Mouse (Mus musculus): ENCODE data around the gene C1s1. TPM values are rescaled to one million over a fixed set of nuclear protein-coding genes. Genes with fewer than 3 reads are reported as not detected.

Gene C1s1
- polyA plus RNA-seq, 1 experiment from 2014 or later, result 3.9 TPM

- H3K9ac ChIP-seq (ENCODE audit: low read length), result no peak overlapping the region
- no peaks in the 10 kb centered on the region for H3K27me3 ChIP-seq (ENCODE audit: control insufficient read depth, insufficient read depth, low read depth, low read length)
- no peak overlapping the region for H3K27ac ChIP-seq (ENCODE audit: low read length)
- no peak for ATAC-seq (ENCODE audit: low read depth)
- H3K36me3 ChIP-seq (ENCODE audit: control insufficient read depth, insufficient read depth, low read length), result no peaks in the 10 kb centered on the region
- no peaks in the 10 kb centered on the region for H3K9me3 ChIP-seq (ENCODE audit: control insufficient read depth, low read length)
- H3K4me1 ChIP-seq (replicated peaks; ENCODE audit: control insufficient read depth, insufficient read depth, low read length), result no peaks in the 10 kb centered on the region
- H3K4me2 ChIP-seq (ENCODE audit: low read depth, low read length), result no peak overlapping the region
- 85% methylated on average over 5 of the region's 5 CpGs for WGBS
- H3K4me3 ChIP-seq (ENCODE audit: low read length), result no peak overlapping the region
Observed at GRCm38 (mm10) chr6:124502021-124502420, 40.1 kb downstream of the C1s1 start.

- no peak for ATAC-seq (ENCODE audit: low read depth)
- Histone ChIP-seq H3K4me1 (replicated peaks; ENCODE audit: control insufficient read depth, insufficient read depth, low read length) (no peaks in the 10 kb centered on the region), H3K27me3 (ENCODE audit: control insufficient read depth, insufficient read depth, low read depth, low read length) (no peaks in the 10 kb centered on the region), H3K36me3 (ENCODE audit: control insufficient read depth, insufficient read depth, low read length) (no peaks in the 10 kb centered on the region), H3K9ac (ENCODE audit: low read length) (no peak overlapping the region), H3K27ac (ENCODE audit: low read length) (no peak overlapping the region), H3K4me3 (ENCODE audit: low read length) (no peak overlapping the region), H3K9me3 (ENCODE audit: control insufficient read depth, low read length) (no peaks in the 10 kb centered on the region), H3K4me2 (ENCODE audit: low read depth, low read length) (no peak overlapping the region)
- WGBS, result 67% methylated on average over 4 of the region's 4 CpGs
Observed at GRCm38 (mm10) chr6:124501473-124501872, 40.7 kb downstream of the C1s1 start.

- no peak for ATAC-seq (ENCODE audit: low read depth)
- H3K27me3 ChIP-seq (ENCODE audit: control insufficient read depth, insufficient read depth, low read depth, low read length), result no peaks in the 10 kb centered on the region
- H3K27ac ChIP-seq (ENCODE audit: low read length), result no peak overlapping the region
- no peaks in the 10 kb centered on the region for H3K36me3 ChIP-seq (ENCODE audit: control insufficient read depth, insufficient read depth, low read length)
- no peak overlapping the region for H3K9ac ChIP-seq (ENCODE audit: low read length)
- no peak overlapping the region for H3K4me3 ChIP-seq (ENCODE audit: low read length)
- WGBS, result 36% methylated on average over 10 of the region's 10 CpGs
- no peaks in the 10 kb centered on the region for H3K4me1 ChIP-seq (replicated peaks; ENCODE audit: control insufficient read depth, insufficient read depth, low read length)
- H3K9me3 ChIP-seq (ENCODE audit: control insufficient read depth, low read length), result no peaks in the 10 kb centered on the region
- H3K4me2 ChIP-seq (ENCODE audit: low read depth, low read length), result no peak overlapping the region
Observed at GRCm38 (mm10) chr6:124499914-124500566, 42.1 kb downstream of the C1s1 start.

- Histone ChIP-seq H3K27me3 (ENCODE audit: control insufficient read depth, insufficient read depth, low read depth, low read length) (no peaks in the 10 kb centered on the region), H3K9me3 (ENCODE audit: control insufficient read depth, low read length) (no peaks in the 10 kb centered on the region), H3K4me1 (replicated peaks; ENCODE audit: control insufficient read depth, insufficient read depth, low read length) (no peaks in the 10 kb centered on the region), H3K36me3 (ENCODE audit: control insufficient read depth, insufficient read depth, low read length) (no peaks in the 10 kb centered on the region), H3K27ac (ENCODE audit: low read length) (no peak overlapping the region), H3K4me3 (ENCODE audit: low read length) (no peak overlapping the region), H3K4me2 (ENCODE audit: low read depth, low read length) (no peak overlapping the region), H3K9ac (ENCODE audit: low read length) (no peak overlapping the region)
- WGBS, result 82% methylated on average over 5 of the region's 5 CpGs
- no peak for ATAC-seq (ENCODE audit: low read depth)
Observed at GRCm38 (mm10) chr6:124496054-124496453, 46.1 kb downstream of the C1s1 start.

- H3K4me2 ChIP-seq (ENCODE audit: low read depth, low read length), result no peak overlapping the region
- H3K36me3 ChIP-seq (ENCODE audit: control insufficient read depth, insufficient read depth, low read length), result no peaks in the 10 kb centered on the region
- no peak for ATAC-seq (ENCODE audit: low read depth)
- no peaks in the 10 kb centered on the region for H3K4me1 ChIP-seq (replicated peaks; ENCODE audit: control insufficient read depth, insufficient read depth, low read length)
- no peak overlapping the region for H3K27ac ChIP-seq (ENCODE audit: low read length)
- 67% methylated on average over 5 of the region's 5 CpGs for whole genome bisulfite sequencing
- H3K4me3 ChIP-seq (ENCODE audit: low read length), result no peak overlapping the region
- H3K27me3 ChIP-seq (ENCODE audit: control insufficient read depth, insufficient read depth, low read depth, low read length), result no peaks in the 10 kb centered on the region
- no peaks in the 10 kb centered on the region for H3K9me3 ChIP-seq (ENCODE audit: control insufficient read depth, low read length)
- H3K9ac ChIP-seq (ENCODE audit: low read length), result no peak overlapping the region
Observed at GRCm38 (mm10) chr6:124493886-124494285, 48.3 kb downstream of the C1s1 start.

- Histone ChIP-seq H3K4me2 (ENCODE audit: low read depth, low read length) (no peak within 1 kb of the TSS), H3K27ac (ENCODE audit: low read length) (peak within 1 kb of the TSS; percentile 12; the same call in 1 of the 2 replicates), H3K4me1 (replicated peaks; ENCODE audit: control insufficient read depth, insufficient read depth, low read length) (no peaks in the 10 kb centered on the region), H3K9me3 (ENCODE audit: control insufficient read depth, low read length) (no peaks in the 10 kb centered on the region), H3K27me3 (ENCODE audit: control insufficient read depth, insufficient read depth, low read depth, low read length) (no peaks in the 10 kb centered on the region), H3K9ac (ENCODE audit: low read length) (no peak within 1 kb of the TSS), H3K36me3 (ENCODE audit: control insufficient read depth, insufficient read depth, low read length) (no peaks in the 10 kb centered on the region), H3K4me3 (ENCODE audit: low read length) (no peak within 1 kb of the TSS)
- 50% methylated on average over 2 of the region's 4 CpGs for WGBS
- peak; percentile 97 for ATAC-seq (ENCODE audit: low read depth)
Observed at GRCm38 (mm10) chr6:124492842-124493561, 49.2 kb downstream of the C1s1 start, which contains the start of gene C1rl. Gene C1rl (plus strand): TSS chr6:124493113.

- H3K9ac ChIP-seq (ENCODE audit: low read length), result no peak overlapping the region
- H3K9me3 ChIP-seq (ENCODE audit: control insufficient read depth, low read length), result no peaks in the 10 kb centered on the region
- no peak overlapping the region for H3K4me3 ChIP-seq (ENCODE audit: low read length)
- no peaks in the 10 kb centered on the region for H3K4me1 ChIP-seq (replicated peaks; ENCODE audit: control insufficient read depth, insufficient read depth, low read length)
- 75% methylated on average over 6 of the region's 6 CpGs for WGBS
- no peak overlapping the region for H3K4me2 ChIP-seq (ENCODE audit: low read depth, low read length)
- no peak for ATAC-seq (ENCODE audit: low read depth)
- H3K36me3 ChIP-seq (ENCODE audit: control insufficient read depth, insufficient read depth, low read length), result no peaks in the 10 kb centered on the region
- no peak overlapping the region for H3K27ac ChIP-seq (ENCODE audit: low read length)
- H3K27me3 ChIP-seq (ENCODE audit: control insufficient read depth, insufficient read depth, low read depth, low read length), result no peaks in the 10 kb centered on the region
Observed at GRCm38 (mm10) chr6:124491427-124491826, 50.7 kb downstream of the C1s1 start.

GRCm38 (mm10) chr6:124488952-124489351 is 53.2 kb downstream of the C1s1 start:
- no peaks in the 10 kb centered on the region for H3K9me3 ChIP-seq (ENCODE audit: control insufficient read depth, low read length)
- no peak overlapping the region for H3K4me2 ChIP-seq (ENCODE audit: low read depth, low read length)
- H3K27me3 ChIP-seq (ENCODE audit: control insufficient read depth, insufficient read depth, low read depth, low read length), result no peaks in the 10 kb centered on the region
- H3K36me3 ChIP-seq (ENCODE audit: control insufficient read depth, insufficient read depth, low read length), result no peaks in the 10 kb centered on the region
- WGBS, result 74% methylated on average over 4 of the region's 4 CpGs
- no peak for ATAC-seq (ENCODE audit: low read depth)
- no peak overlapping the region for H3K4me3 ChIP-seq (ENCODE audit: low read length)
- H3K27ac ChIP-seq (ENCODE audit: low read length), result no peak overlapping the region
- H3K4me1 ChIP-seq (replicated peaks; ENCODE audit: control insufficient read depth, insufficient read depth, low read length), result peaks cover 3% of the 10 kb centered on the region; the same call in 1 of the 2 replicates
- H3K9ac ChIP-seq (ENCODE audit: low read length), result no peak overlapping the region

- H3K4me2 ChIP-seq (ENCODE audit: low read depth, low read length), result no peak overlapping the region
Observed at GRCm38 (mm10) chr6:124487509-124487908, 54.6 kb downstream of the C1s1 start.

More at GRCm38 (mm10) chr6:124487509-124487908, 54.6 kb downstream of the C1s1 start:
- Histone ChIP-seq H3K4me1 (replicated peaks; ENCODE audit: control insufficient read depth, insufficient read depth, low read length) (peaks cover 3% of the 10 kb centered on the region; the same call in 1 of the 2 replicates), H3K36me3 (ENCODE audit: control insufficient read depth, insufficient read depth, low read length) (no peaks in the 10 kb centered on the region), H3K4me3 (ENCODE audit: low read length) (no peak overlapping the region), H3K27me3 (ENCODE audit: control insufficient read depth, insufficient read depth, low read depth, low read length) (no peaks in the 10 kb centered on the region), H3K27ac (ENCODE audit: low read length) (no peak overlapping the region), H3K9me3 (ENCODE audit: control insufficient read depth, low read length) (no peaks in the 10 kb centered on the region), H3K9ac (ENCODE audit: low read length) (no peak overlapping the region)
- ATAC-seq (ENCODE audit: low read depth), result no peak
- WGBS, result 34% methylated on average over 2 of the region's 2 CpGs
